Mouse (Mus musculus): ENCODE measurements around the gene Rad51c. TPM values are rescaled to one million over a fixed set of nuclear protein-coding genes. Genes with fewer than 3 reads are reported as not detected.

The Rad51c gene
- total and polyA plus RNA-seq, 3 experiments = 4.8 to 6.8 (median 6.3) TPM

DNA sequence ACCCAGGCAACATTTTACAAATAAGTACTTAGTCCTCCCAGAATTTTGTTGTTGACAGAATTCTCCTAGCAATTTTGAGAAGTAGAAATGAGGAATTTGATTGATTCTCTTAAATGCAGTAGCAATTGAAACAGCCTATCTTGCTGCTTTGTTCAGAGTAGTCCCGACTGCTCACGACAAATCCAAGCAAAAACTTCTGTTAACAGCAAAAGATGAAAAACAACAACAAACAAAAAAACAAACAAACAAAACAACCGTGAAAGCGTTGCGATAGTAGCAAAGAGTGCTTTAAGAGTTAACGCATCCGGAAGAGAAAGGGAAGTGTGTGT, 21.3 kb upstream of the Rad51c start (continued):
- TF ChIP-seq MAX (IDR thresholded peaks at IDR 0.05; ENCODE audit: low read length) = 0 out of 2 replicates have a peak, but pooled peaks have one; percentile 49
- TF ChIP-seq JUN (IDR thresholded peaks at IDR 0.05; ENCODE audit: insufficient read depth, low read depth, low read length) = no peak

DNA sequence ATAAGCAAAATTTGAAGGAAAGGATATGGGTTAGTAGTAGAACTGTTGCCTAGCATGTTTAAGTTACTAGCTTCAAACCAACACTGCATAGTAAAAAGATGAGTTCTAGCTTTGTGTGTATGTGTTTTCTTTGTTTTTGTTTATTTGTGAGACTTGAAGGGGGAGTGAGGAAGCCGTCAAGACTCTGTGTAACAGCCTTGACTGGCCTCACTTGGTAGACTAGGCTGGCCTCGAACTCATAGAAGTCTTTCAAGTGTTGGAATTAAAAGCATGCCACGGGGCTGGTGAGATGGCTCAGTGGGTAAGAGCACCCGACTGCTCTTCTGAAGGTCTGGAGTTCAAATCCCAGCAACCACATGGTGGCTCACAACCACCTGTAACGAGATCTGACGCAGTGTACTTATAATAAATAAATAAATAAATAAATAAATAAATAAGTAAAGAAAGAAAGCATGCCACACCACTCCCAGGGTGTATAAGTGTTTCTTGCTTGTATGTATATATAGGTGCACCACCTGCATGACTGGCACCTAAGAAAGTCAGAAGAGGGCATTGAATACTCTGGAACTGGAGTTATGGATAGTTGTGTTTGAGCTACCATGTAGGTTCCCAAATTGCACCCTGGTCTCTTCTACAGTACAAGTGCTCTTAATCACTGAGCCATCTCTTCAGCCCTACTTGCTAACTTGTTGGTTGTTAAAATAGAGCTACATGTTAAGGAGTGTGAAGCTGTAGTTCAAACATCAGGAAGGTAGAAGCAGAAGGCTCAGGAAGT, 19.0 kb upstream of the Rad51c start:
- Histone ChIP-seq H3K27me3 (replicated peaks) (no peaks in the 10 kb centered on the region), H3K36me3 (replicated peaks in 1 of 2; ENCODE audit: control insufficient read depth in 1 of 2, insufficient read depth in 1 of 2, low read length in 1 of 2) (no peaks in the 10 kb centered on the region), H3K9ac (ENCODE audit: insufficient read depth, low read depth) (no peak overlapping the region), H3K4me3 (replicated peaks in 1 of 3; ENCODE audit: low read depth in 2 of 3, low read length in 2 of 3, poor library complexity in 1 of 3) (no peak overlapping the region), H3K9me3 (replicated peaks; ENCODE audit: low read length) (no peaks in the 10 kb centered on the region), H3K4me1 (ENCODE audit: control insufficient read depth in 1 of 2, insufficient read depth in 2 of 2) (peaks cover 4 to 46% of the 10 kb centered on the region in 2 experiments), H3K4me2 (ENCODE audit: insufficient read depth, low read depth, poor library complexity, severe bottlenecking) (no peak overlapping the region), H3K79me2 (replicated peaks; ENCODE audit: control insufficient read depth, extremely low read depth, insufficient read depth, poor library complexity, severe bottlenecking) (no peaks in the 10 kb centered on the region), H3K27ac (ENCODE audit: insufficient read depth, low read depth) (no peak overlapping the region; the same call in none of the 2 replicates)
- in situ Hi-C loops (cut with MboI; ENCODE audit: low pct_ligation_motif_present, low pct_unique_long_range_greater_than_20kb, low sequenced_read_pairs) (no loop called here), dilution Hi-C loops (cut with MboI; ENCODE audit: extremely low pct_ligation_motif_present, extremely low pct_unique_long_range_greater_than_20kb, low sequenced_read_pairs) (no loop called here)
- no peak for DNase-seq (ENCODE audit: extremely low read depth)
- TF ChIP-seq CHD2 (IDR thresholded peaks at IDR 0.05; ENCODE audit: low read length) (no peak), RAD21 (IDR thresholded peaks at IDR 0.05; ENCODE audit: low read depth, low read length) (no peak), JUND (conservative IDR thresholded peaks at IDR 0.05; ENCODE audit: low read depth, low read length) (no peak), ELF1 (IDR thresholded peaks at IDR 0.05; ENCODE audit: low read depth, low read length) (no peak), SMC3 (IDR thresholded peaks at IDR 0.05; ENCODE audit: low read depth, low read length) (no peak), UBTF (IDR thresholded peaks at IDR 0.05; ENCODE audit: low read depth, low read length) (no peak), ZNF384 (IDR thresholded peaks at IDR 0.05; ENCODE audit: low read depth, low read length) (no peak), NELFE (IDR thresholded peaks at IDR 0.05; ENCODE audit: low read depth, low read length) (no peak), POLR2A (IDR thresholded peaks at IDR 0.05; ENCODE audit: low read depth, low read length) (no peak)

DNA sequence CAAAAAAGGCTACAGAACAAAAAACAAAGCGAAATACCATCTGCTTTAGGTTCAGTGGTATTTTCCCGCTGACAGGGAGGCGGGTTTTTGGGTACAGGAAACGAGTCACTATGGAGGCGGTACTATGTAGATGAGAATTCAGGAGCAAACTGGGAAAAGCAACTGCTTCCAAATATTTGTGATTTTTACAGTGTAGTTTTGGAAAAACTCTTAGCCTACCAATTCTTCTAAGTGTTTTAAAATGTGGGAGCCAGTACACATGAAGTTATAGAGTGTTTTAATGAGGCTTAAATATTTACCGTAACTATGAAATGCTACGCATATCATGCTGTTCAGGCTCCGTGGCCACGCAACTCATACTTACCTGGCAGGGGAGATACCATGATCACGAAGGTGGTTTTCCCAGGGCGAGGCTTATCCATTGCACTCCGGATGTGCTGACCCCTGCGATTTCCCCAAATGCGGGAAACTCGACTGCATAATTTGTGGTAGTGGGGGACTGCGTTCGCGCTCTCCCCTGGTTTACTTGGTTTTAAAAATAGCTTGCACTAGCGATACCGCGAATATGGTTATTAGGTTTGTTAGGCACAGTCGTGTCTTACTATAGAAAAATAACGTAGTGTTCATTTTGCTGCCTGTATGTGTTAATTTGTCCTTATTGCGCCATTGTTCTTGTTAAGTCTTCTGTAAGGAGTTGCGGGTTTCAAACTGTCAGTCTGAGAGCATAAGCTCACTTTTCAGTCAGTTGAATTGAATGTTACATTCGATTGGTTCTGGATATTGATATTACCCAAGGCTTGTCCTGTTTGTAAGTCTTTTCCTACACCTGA, 18.0 kb upstream of the Rad51c start:
- Histone ChIP-seq H3K27ac (ENCODE audit: insufficient read depth, low read depth) (no peak overlapping the region), H3K9ac (ENCODE audit: insufficient read depth, low read depth) (peak overlapping the region; percentile 91), H3K27me3 (replicated peaks) (no peaks in the 10 kb centered on the region), H3K4me2 (ENCODE audit: insufficient read depth, low read depth, poor library complexity, severe bottlenecking) (peak overlapping the region; percentile 75), H3K9me3 (replicated peaks; ENCODE audit: low read length) (no peaks in the 10 kb centered on the region), H3K4me1 (ENCODE audit: control insufficient read depth in 1 of 2, insufficient read depth in 2 of 2) (peaks cover 4 to 39% of the 10 kb centered on the region in 2 experiments), H3K4me3 (replicated peaks in 1 of 3; ENCODE audit: low read depth in 2 of 3, low read length in 2 of 3, poor library complexity in 1 of 3) (peak overlapping the region; percentile 20 to 36 (median 33)), H3K36me3 (replicated peaks in 1 of 2; ENCODE audit: control insufficient read depth in 1 of 2, insufficient read depth in 1 of 2, low read length in 1 of 2) (no peaks in the 10 kb centered on the region), H3K79me2 (replicated peaks; ENCODE audit: control insufficient read depth, extremely low read depth, insufficient read depth, poor library complexity, severe bottlenecking) (no peaks in the 10 kb centered on the region)
- dilution Hi-C loops (cut with MboI; ENCODE audit: extremely low pct_ligation_motif_present, extremely low pct_unique_long_range_greater_than_20kb, low sequenced_read_pairs) = no loop called here
- in situ Hi-C loops (cut with MboI; ENCODE audit: low pct_ligation_motif_present, low pct_unique_long_range_greater_than_20kb, low sequenced_read_pairs) = no loop called here
- DNase-seq (ENCODE audit: extremely low read depth) = peak; percentile 98
- no peak for TF ChIP-seq CTCF (conservative IDR thresholded peaks at IDR 0.05 in 1 of 2, IDR thresholded peaks at IDR 0.05 in 1 of 2; ENCODE audit: low read depth in 2 of 2, low read length in 2 of 2)
- TF ChIP-seq ZMIZ1 (IDR thresholded peaks at IDR 0.05; ENCODE audit: low read depth, low read length) = peak; percentile 100
- TF ChIP-seq IRF4 (IDR thresholded peaks at IDR 0.05; ENCODE audit: low read depth, low read length) = no peak; the same call in 1 of the 2 replicates
- no peak for TF ChIP-seq USF1 (IDR thresholded peaks at IDR 0.05; ENCODE audit: low read depth, low read length)
- peak; percentile 65; the same call in 1 of the 2 replicates for TF ChIP-seq NRF1 (IDR thresholded peaks at IDR 0.05; ENCODE audit: low read depth, low read length)
- TF ChIP-seq SIN3A (IDR thresholded peaks at IDR 0.05; ENCODE audit: low read length) = peak; percentile 96
- peak; percentile 97 for TF ChIP-seq TCF12 (IDR thresholded peaks at IDR 0.05; ENCODE audit: low read depth, low read length)
- 0 out of 2 replicates have a peak, but pooled peaks have one; percentile 67 for TF ChIP-seq KAT2A (IDR thresholded peaks at IDR 0.05; ENCODE audit: insufficient replicate concordance, low read length)
- no peak for TF ChIP-seq ZKSCAN1 (IDR thresholded peaks at IDR 0.05; ENCODE audit: borderline replicate concordance, low read depth, low read length)
- TF ChIP-seq ZC3H11A (IDR thresholded peaks at IDR 0.05; ENCODE audit: low read depth, low read length) = peak; percentile 24; the same call in 1 of the 2 replicates
- no peak; the same call in 1 of the 2 replicates for TF ChIP-seq GABPA (IDR thresholded peaks at IDR 0.05; ENCODE audit: insufficient replicate concordance, low read depth, low read length)
- TF ChIP-seq ETS1 (conservative IDR thresholded peaks at IDR 0.05; ENCODE audit: low read depth, low read length) = peak; percentile 99
- peak; percentile 97 for TF ChIP-seq MEF2A (IDR thresholded peaks at IDR 0.05; ENCODE audit: borderline replicate concordance, low read depth, low read length)
- peak; percentile 63 for TF ChIP-seq ZNF384 (IDR thresholded peaks at IDR 0.05; ENCODE audit: low read depth, low read length)
- peak; percentile 99 for TF ChIP-seq POLR2A (IDR thresholded peaks at IDR 0.05; ENCODE audit: low read depth, low read length)
- no peak for TF ChIP-seq SMC3 (IDR thresholded peaks at IDR 0.05; ENCODE audit: low read depth, low read length)
- TF ChIP-seq ELF1 (IDR thresholded peaks at IDR 0.05; ENCODE audit: low read depth, low read length) = peak; percentile 71
- TF ChIP-seq MAX (IDR thresholded peaks at IDR 0.05; ENCODE audit: low read length) = peak; percentile 90
- peak; percentile 99 for TF ChIP-seq RCOR1 (conservative IDR thresholded peaks at IDR 0.05; ENCODE audit: low read depth, low read length)
- TF ChIP-seq RAD21 (IDR thresholded peaks at IDR 0.05; ENCODE audit: low read depth, low read length) = no peak
- TF ChIP-seq CHD1 (IDR thresholded peaks at IDR 0.05; ENCODE audit: low read depth, low read length) = no peak
